Mouse (Mus musculus) kidney, adult 11 months (tissue): ENCODE results near the gene Egfl7.

Experiments used
- DNase-seq: peaks from one replicate; pipeline ENCODE4 v3.0.0; 2022

The Egfl7 gene

GRCm38 (mm10) chr2:26617331-26617730 lies 37.5 kb downstream of the Egfl7 start:
- DNase-seq = no peak

- DNase-seq = no peak
Measured at GRCm38 (mm10) chr2:26617928-26618327, 38.1 kb downstream of the Egfl7 start.

GRCm38 (mm10) chr2:26621246-26621645 lies 41.4 kb downstream of the Egfl7 start:
- DNase-seq = no peak

- no peak for DNase-seq
Measured at GRCm38 (mm10) chr2:26622984-26623383, 43.2 kb downstream of the Egfl7 start.

- no peak for DNase-seq
Measured at GRCm38 (mm10) chr2:26625419-26625818, 45.6 kb downstream of the Egfl7 start.

- DNase-seq = no peak
Measured at GRCm38 (mm10) chr2:26626081-26626480, 46.3 kb downstream of the Egfl7 start.

- DNase-seq = peak; percentile 49
Measured at GRCm38 (mm10) chr2:26627921-26628739, 48.3 kb downstream of the Egfl7 start, which contains the start of gene Fam69b. Gene Fam69b (plus strand): TSS chr2:26628457.

GRCm38 (mm10) chr2:26628792-26629437 lies 49.1 kb downstream of the Egfl7 start:
- no peak for DNase-seq

- no peak for DNase-seq
Measured at GRCm38 (mm10) chr2:26632541-26633395, 53.0 kb downstream of the Egfl7 start.

- no peak for DNase-seq
Measured at GRCm38 (mm10) chr2:26633953-26634530, 54.2 kb downstream of the Egfl7 start.

GRCm38 (mm10) chr2:26634629-26635488 lies 55.0 kb downstream of the Egfl7 start:
- no peak for DNase-seq

- DNase-seq = no peak
Measured at GRCm38 (mm10) chr2:26635489-26636324, 55.9 kb downstream of the Egfl7 start.

GRCm38 (mm10) chr2:26636325-26636635 lies 56.5 kb downstream of the Egfl7 start:
- DNase-seq = no peak

- DNase-seq = no peak
Measured at GRCm38 (mm10) chr2:26637316-26637932, 57.6 kb downstream of the Egfl7 start.

- DNase-seq = no peak
Measured at GRCm38 (mm10) chr2:26638039-26638438, 58.2 kb downstream of the Egfl7 start.

- no peak for DNase-seq
Measured at GRCm38 (mm10) chr2:26638572-26638971, 58.8 kb downstream of the Egfl7 start.

GRCm38 (mm10) chr2:26639083-26639482 lies 59.3 kb downstream of the Egfl7 start:
- DNase-seq = peak; percentile 60

- peak; percentile 94 for DNase-seq
Measured at GRCm38 (mm10) chr2:26639838-26640830, 60.3 kb downstream of the Egfl7 start.

- DNase-seq = no peak
Measured at GRCm38 (mm10) chr2:26641006-26641647, 61.3 kb downstream of the Egfl7 start.
